Mouse (Mus musculus) stomach, embryonic 16.5 days (tissue): ENCODE measurements around the gene Sfxn1. TPM values are rescaled to one million over a fixed set of nuclear protein-coding genes. Genes with fewer than 3 reads are reported as not detected.

ENCODE experiments used
- ATAC-seq: fragments of 200-750 bp; cut with Nextera tagmentation; 2 replicates; pipeline ENCODE4 v1.8.0; 2017; ENCODE audit warnings: moderate number of reproducible peaks, moderate TSS enrichment; ENCODE audit not compliant: insufficient read depth, low FRiP score
- H3K27ac ChIP-seq: fragments of 300-500 bp; sonication (generic); 2 replicates; pipeline ENCODE4 v1.5.1; 2014; ENCODE audit warnings: low read length
- H3K27me3 ChIP-seq: fragments of 300-500 bp; sonication (generic); 2 replicates; pipeline ENCODE4 v1.6.1; 2014; ENCODE audit warnings: low read length, control low read depth, mixed read lengths; ENCODE audit not compliant: control insufficient read depth, insufficient read depth
- H3K36me3 ChIP-seq: fragments of 300-500 bp; sonication (generic); 2 replicates; pipeline ENCODE4 v1.6.1; 2014; ENCODE audit warnings: low read length; ENCODE audit not compliant: control insufficient read depth, insufficient read depth
- H3K4me1 ChIP-seq: fragments of 300-500 bp; sonication (generic); 2 replicates; pipeline ENCODE4 v1.6.1; 2014; ENCODE audit warnings: low read length, control low read depth, mixed read lengths; ENCODE audit not compliant: control insufficient read depth, insufficient read depth
- H3K4me2 ChIP-seq: fragments of 300-500 bp; sonication (generic); 2 replicates; pipeline ENCODE4 v1.6.1; 2014; ENCODE audit warnings: low read depth, low read length, mixed read lengths
- H3K4me3 ChIP-seq: fragments of 300-500 bp; sonication (generic); replicated peaks from 2 replicates; pipeline ENCODE4 v1.5.1; 2014; ENCODE audit warnings: mild to moderate bottlenecking, low read length
- H3K9ac ChIP-seq: fragments of 300-500 bp; sonication (generic); 2 replicates; pipeline ENCODE4 v1.6.1; 2014; ENCODE audit warnings: low read length
- H3K9me3 ChIP-seq: fragments of 300-500 bp; sonication (generic); replicated peaks from 2 replicates; pipeline ENCODE4 v1.6.1; 2016; ENCODE audit warnings: low read length, control low read depth; ENCODE audit not compliant: control insufficient read depth
- WGBS: fragments of 180-500 bp; shearing (Covaris S2); extraction: QIAGEN DNeasy Blood & Tissue Kit; methylation state at CpG from one replicate; pipeline ENCODE4 v1.1.7; 2014; 5-methylcytosine and 5-hydroxymethylcytosine counted together
- polyA plus RNA-seq: library from polyadenylated mRNA; unstranded; fragments of >200 nt; fragmentation: Nextera tagmentation; extraction: Ambion mirVana; gene quantifications from 2 replicates; pipeline ENCODE4 v1.2.1, GENCODE M21; 2015

Sfxn1 gene
- polyA plus RNA-seq, 1 experiment from 2014 or later = 64.0 TPM

- peaks cover 11% of the 10 kb centered on the region for H3K4me1 ChIP-seq
- H3K9ac ChIP-seq = no peak overlapping the region
- H3K27me3 ChIP-seq = no peaks in the 10 kb centered on the region
- H3K4me3 ChIP-seq = no peak overlapping the region
- H3K27ac ChIP-seq = peak overlapping the region; percentile 51; the same call in 1 of the 2 replicates
- no peak overlapping the region for H3K4me2 ChIP-seq
- ATAC-seq = no peak
- 62% methylated on average over 15 of the region's 15 CpGs for WGBS
- 0 out of 2 replicates have a peak, but pooled peaks cover under 1% of the 10 kb centered on the region for H3K36me3 ChIP-seq
- H3K9me3 ChIP-seq = no peaks in the 10 kb centered on the region
Observed at GRCm38 (mm10) chr13:54101031-54101820, 29.6 kb downstream of the Sfxn1 start.

GRCm38 (mm10) chr13:54102061-54102460, 30.4 kb downstream of the Sfxn1 start:
- Histone ChIP-seq H3K36me3 (no peaks in the 10 kb centered on the region), H3K9me3 (no peaks in the 10 kb centered on the region), H3K4me1 (peaks cover 11% of the 10 kb centered on the region), H3K4me2 (no peak overlapping the region), H3K27me3 (no peaks in the 10 kb centered on the region), H3K9ac (no peak overlapping the region), H3K4me3 (no peak overlapping the region), H3K27ac (no peak overlapping the region)
- WGBS = 91% methylated on average over 3 of the region's 3 CpGs
- ATAC-seq = no peak

- Histone ChIP-seq H3K4me3 (no peak overlapping the region), H3K36me3 (0 out of 2 replicates have a peak, but pooled peaks cover 4% of the 10 kb centered on the region), H3K9me3 (no peaks in the 10 kb centered on the region), H3K27ac (no peak overlapping the region), H3K27me3 (no peaks in the 10 kb centered on the region), H3K9ac (no peak overlapping the region), H3K4me2 (no peak overlapping the region), H3K4me1 (peaks cover 11% of the 10 kb centered on the region)
- 81% methylated on average over 3 of the region's 3 CpGs for WGBS
- no peak for ATAC-seq
Observed at GRCm38 (mm10) chr13:54103271-54103670, 31.6 kb downstream of the Sfxn1 start.

- 81% methylated on average over 10 of the region's 10 CpGs for WGBS
- no peaks in the 10 kb centered on the region for H3K9me3 ChIP-seq
- H3K4me3 ChIP-seq = no peak overlapping the region
- H3K9ac ChIP-seq = no peak overlapping the region
- no peak overlapping the region for H3K27ac ChIP-seq
- H3K4me1 ChIP-seq = peaks cover 11% of the 10 kb centered on the region
- H3K27me3 ChIP-seq = no peaks in the 10 kb centered on the region
- 0 out of 2 replicates have a peak, but pooled peaks cover 4% of the 10 kb centered on the region for H3K36me3 ChIP-seq
- H3K4me2 ChIP-seq = no peak overlapping the region
- no peak for ATAC-seq
Observed at GRCm38 (mm10) chr13:54103866-54104265, 32.2 kb downstream of the Sfxn1 start.

GRCm38 (mm10) chr13:54113819-54114550, 42.3 kb downstream of the Sfxn1 start:
- WGBS = 58% methylated on average over 11 of the region's 11 CpGs
- no peak for ATAC-seq
- no peak overlapping the region for H3K9ac ChIP-seq

GRCm38 (mm10) chr13:54114931-54115330, 43.3 kb downstream of the Sfxn1 start:
- Histone ChIP-seq H3K9me3 (no peaks in the 10 kb centered on the region), H3K9ac (no peak overlapping the region), H3K4me2 (no peak overlapping the region), H3K36me3 (no peaks in the 10 kb centered on the region), H3K27ac (no peak overlapping the region), H3K4me3 (no peak overlapping the region), H3K27me3 (no peaks in the 10 kb centered on the region), H3K4me1 (no peaks in the 10 kb centered on the region)
- ATAC-seq = no peak
- 72% methylated on average over 5 of the region's 5 CpGs for WGBS

More at GRCm38 (mm10) chr13:54113819-54114550, 42.3 kb downstream of the Sfxn1 start:
- no peak overlapping the region for H3K27ac ChIP-seq
- H3K4me2 ChIP-seq = no peak overlapping the region
- H3K4me1 ChIP-seq = no peaks in the 10 kb centered on the region
- no peaks in the 10 kb centered on the region for H3K27me3 ChIP-seq
- no peak overlapping the region for H3K4me3 ChIP-seq
- no peaks in the 10 kb centered on the region for H3K36me3 ChIP-seq
- H3K9me3 ChIP-seq = no peaks in the 10 kb centered on the region

GRCm38 (mm10) chr13:54115779-54116178, 44.1 kb downstream of the Sfxn1 start:
- Histone ChIP-seq H3K36me3 (no peaks in the 10 kb centered on the region), H3K4me1 (no peaks in the 10 kb centered on the region), H3K27ac (no peak overlapping the region), H3K4me2 (no peak overlapping the region), H3K27me3 (no peaks in the 10 kb centered on the region), H3K4me3 (no peak overlapping the region), H3K9me3 (no peaks in the 10 kb centered on the region), H3K9ac (no peak overlapping the region)
- no peak for ATAC-seq
- 82% methylated on average over 6 of the region's 6 CpGs for WGBS

GRCm38 (mm10) chr13:54118355-54118754, 46.7 kb downstream of the Sfxn1 start:
- Histone ChIP-seq H3K27ac (no peak overlapping the region), H3K4me2 (no peak overlapping the region), H3K36me3 (no peaks in the 10 kb centered on the region), H3K4me3 (no peak overlapping the region), H3K9ac (no peak overlapping the region), H3K9me3 (no peaks in the 10 kb centered on the region), H3K27me3 (no peaks in the 10 kb centered on the region), H3K4me1 (no peaks in the 10 kb centered on the region)
- WGBS = 54% methylated on average over 5 of the region's 5 CpGs
- no peak for ATAC-seq

- 81% methylated on average over 9 of the region's 9 CpGs for WGBS
- H3K4me1 ChIP-seq = no peaks in the 10 kb centered on the region
- ATAC-seq = no peak
- H3K4me3 ChIP-seq = no peak overlapping the region
- H3K9ac ChIP-seq = no peak overlapping the region
- H3K4me2 ChIP-seq = no peak overlapping the region
- no peaks in the 10 kb centered on the region for H3K27me3 ChIP-seq
- no peaks in the 10 kb centered on the region for H3K9me3 ChIP-seq
- H3K27ac ChIP-seq = no peak overlapping the region
- no peaks in the 10 kb centered on the region for H3K36me3 ChIP-seq
Observed at GRCm38 (mm10) chr13:54137756-54138410, 66.2 kb downstream of the Sfxn1 start.
